Mouse (Mus musculus) midbrain, postnatal 0 days (tissue): Measurements from ENCODE around the gene Rtn4. TPM values are rescaled to one million over a fixed set of nuclear protein-coding genes. Genes with fewer than 3 reads are reported as not detected.
A peak's percentile ranks its signal among the peaks of the same experiment; 100 is the strongest.

Source experiments
- ATAC-seq: fragments of 200-750 bp; cut with Nextera tagmentation; 2 replicates; pipeline ENCODE4 v1.8.0; 2017; ENCODE audit warnings: moderate number of reproducible peaks, mild to moderate bottlenecking, moderate TSS enrichment, moderate library complexity; ENCODE audit not compliant: low FRiP score
- DNase-seq: peaks from one replicate; pipeline ENCODE4 v3.0.0-alpha.2; 2015; ENCODE audit warnings: low spot score
- H3K27ac ChIP-seq: fragments of 300-500 bp; sonication (generic); 2 replicates; pipeline ENCODE4 v1.5.1; 2014; ENCODE audit warnings: low read depth, mild to moderate bottlenecking, low read length, mixed read lengths
- H3K27me3 ChIP-seq: fragments of 300-500 bp; sonication (generic); 2 replicates; pipeline ENCODE4 v1.6.1; 2014; ENCODE audit warnings: low read length, control low read depth, mixed read lengths; ENCODE audit not compliant: insufficient read depth
- H3K36me3 ChIP-seq: fragments of 300-500 bp; sonication (generic); 2 replicates; pipeline ENCODE4 v1.6.1; 2014; ENCODE audit warnings: low read length, control low read depth, mixed read lengths; ENCODE audit not compliant: insufficient read depth
- H3K4me1 ChIP-seq: fragments of 300-500 bp; sonication (generic); 2 replicates; pipeline ENCODE4 v1.6.1; 2014; ENCODE audit warnings: mild to moderate bottlenecking, control low read depth, antibody characterized with exemption, low read length, mixed read lengths; ENCODE audit not compliant: insufficient read depth
- H3K4me2 ChIP-seq: fragments of 300-500 bp; sonication (generic); 2 replicates; pipeline ENCODE4 v1.6.1; 2014; ENCODE audit warnings: low read depth, mild to moderate bottlenecking, low read length, mixed read lengths; ENCODE audit not compliant: poor library complexity, severe bottlenecking
- H3K4me3 ChIP-seq: fragments of 300-500 bp; sonication (generic); 2 replicates; pipeline ENCODE4 v1.5.1; 2014; ENCODE audit warnings: low read depth, mild to moderate bottlenecking, low read length, moderate library complexity
- H3K9ac ChIP-seq: fragments of 300-500 bp; sonication (generic); replicated peaks from 2 replicates; pipeline ENCODE4 v1.6.1; 2014; ENCODE audit warnings: mild to moderate bottlenecking, low read length, moderate library complexity, mixed read lengths; ENCODE audit not compliant: poor library complexity, severe bottlenecking
- H3K9me3 ChIP-seq: fragments of 300-500 bp; sonication (generic); 2 replicates; pipeline ENCODE4 v1.6.1; 2016; ENCODE audit warnings: low read length, control low read depth
- CTCF ChIP-seq: IDR thresholded peaks from 2 replicates; pipeline ENCODE4 v1.5.1; 2016; ENCODE audit warnings: antibody characterized with exemption, mild to moderate bottlenecking
- WGBS: fragments of 180-500 bp; shearing (Covaris S2); extraction: QIAGEN DNeasy Blood & Tissue Kit; methylation state at CpG from one replicate; pipeline ENCODE4 v1.1.7; 2014; 5-methylcytosine and 5-hydroxymethylcytosine counted together
- polyA plus RNA-seq: library from polyadenylated mRNA; unstranded; fragments of >200 nt; fragmentation: Nextera tagmentation; extraction: Ambion mirVana; gene quantifications from 2 replicates; pipeline ENCODE4 v1.2.1, GENCODE M21; 2015
- total RNA-seq: library from RNA; depleted of rRNA; stranded (reverse); fragments of >200 nt; gene quantifications from 2 replicates; pipeline ENCODE4 v1.2.3, GENCODE M21; 2014

Gene Rtn4
- total and polyA plus RNA-seq, 2 experiments from 2014 or later: 153 to 322 TPM

GRCm38 (mm10) chr11:29667634-29668033 lies 25.1 kb upstream of the Rtn4 start:
- no peak for TF ChIP-seq CTCF
- no peak for ATAC-seq

GRCm38 (mm10) chr11:29669706-29670105 lies 23.0 kb upstream of the Rtn4 start:
- no peak overlapping the region for H3K9ac ChIP-seq
- TF ChIP-seq CTCF: no peak
- ATAC-seq (no peak), DNase-seq (no peak)
- no peak overlapping the region for H3K4me2 ChIP-seq
- H3K4me3 ChIP-seq: no peak overlapping the region
- H3K27me3 ChIP-seq: no peaks in the 10 kb centered on the region
- H3K36me3 ChIP-seq: no peaks in the 10 kb centered on the region
- WGBS: 82% methylated on average over 4 of the region's 4 CpGs
- H3K4me1 ChIP-seq: no peaks in the 10 kb centered on the region
- no peak overlapping the region for H3K27ac ChIP-seq
- H3K9me3 ChIP-seq: no peaks in the 10 kb centered on the region

More at GRCm38 (mm10) chr11:29667634-29668033, 25.1 kb upstream of the Rtn4 start:
- Histone ChIP-seq H3K4me1 (no peaks in the 10 kb centered on the region), H3K27ac (no peak overlapping the region), H3K9me3 (no peaks in the 10 kb centered on the region), H3K27me3 (no peaks in the 10 kb centered on the region), H3K4me3 (no peak overlapping the region), H3K4me2 (no peak overlapping the region), H3K9ac (no peak overlapping the region), H3K36me3 (no peaks in the 10 kb centered on the region)
- 93% methylated on average over 3 of the region's 3 CpGs for WGBS
- no peak for DNase-seq

GRCm38 (mm10) chr11:29673359-29673758 lies 19.4 kb upstream of the Rtn4 start:
- DNase-seq (no peak), ATAC-seq (no peak)
- Histone ChIP-seq H3K36me3 (no peaks in the 10 kb centered on the region), H3K27ac (no peak overlapping the region), H3K4me2 (no peak overlapping the region), H3K9ac (no peak overlapping the region), H3K4me3 (no peak overlapping the region), H3K4me1 (no peaks in the 10 kb centered on the region), H3K9me3 (no peaks in the 10 kb centered on the region), H3K27me3 (no peaks in the 10 kb centered on the region)
- WGBS: 97% methylated on average over 2 of the region's 2 CpGs
- no peak for TF ChIP-seq CTCF

GRCm38 (mm10) chr11:29676718-29677117 lies 16.0 kb upstream of the Rtn4 start:
- Histone ChIP-seq H3K9me3 (no peaks in the 10 kb centered on the region), H3K27me3 (no peaks in the 10 kb centered on the region), H3K27ac (no peak overlapping the region), H3K4me2 (no peak overlapping the region), H3K9ac (no peak overlapping the region), H3K4me3 (no peak overlapping the region), H3K4me1 (no peaks in the 10 kb centered on the region), H3K36me3 (no peaks in the 10 kb centered on the region)
- 100% methylated on average over 3 of the region's 4 CpGs for WGBS
- ATAC-seq (no peak), DNase-seq (no peak)
- TF ChIP-seq CTCF: peak; percentile 35

- Histone ChIP-seq H3K4me2 (no peak overlapping the region), H3K36me3 (no peaks in the 10 kb centered on the region), H3K4me3 (no peak overlapping the region), H3K4me1 (no peaks in the 10 kb centered on the region), H3K9me3 (no peaks in the 10 kb centered on the region), H3K9ac (no peak overlapping the region), H3K27ac (no peak overlapping the region), H3K27me3 (no peaks in the 10 kb centered on the region)
- no peak for ATAC-seq
- WGBS: 80% methylated on average over 3 of the region's 3 CpGs
- DNase-seq: no peak
- no peak for TF ChIP-seq CTCF
These were observed 12.8 kb upstream of the Rtn4 start for GRCm38 (mm10) chr11:29679942-29680341.

- H3K27ac ChIP-seq: no peak overlapping the region
- no peaks in the 10 kb centered on the region for H3K36me3 ChIP-seq
- 81% methylated on average over 3 of the region's 3 CpGs for WGBS
- H3K4me2 ChIP-seq: no peak overlapping the region
- no peaks in the 10 kb centered on the region for H3K27me3 ChIP-seq
- no peak for ATAC-seq
- TF ChIP-seq CTCF: no peak
- H3K4me3 ChIP-seq: no peak overlapping the region
- H3K9me3 ChIP-seq: no peaks in the 10 kb centered on the region
- H3K4me1 ChIP-seq: no peaks in the 10 kb centered on the region
- DNase-seq: no peak
- H3K9ac ChIP-seq: no peak overlapping the region
These were observed 12.0 kb upstream of the Rtn4 start for GRCm38 (mm10) chr11:29680771-29681170.

GRCm38 (mm10) chr11:29684272-29684671 lies 8.5 kb upstream of the Rtn4 start:
- DNase-seq (no peak), ATAC-seq (no peak)
- no peak overlapping the region for H3K4me3 ChIP-seq
- no peak for TF ChIP-seq CTCF
- 80% methylated on average over 2 of the region's 2 CpGs for WGBS
- H3K9ac ChIP-seq: no peak overlapping the region
- no peaks in the 10 kb centered on the region for H3K4me1 ChIP-seq
- H3K27ac ChIP-seq: no peak overlapping the region
- no peak overlapping the region for H3K4me2 ChIP-seq
- no peaks in the 10 kb centered on the region for H3K36me3 ChIP-seq
- no peaks in the 10 kb centered on the region for H3K27me3 ChIP-seq
- H3K9me3 ChIP-seq: no peaks in the 10 kb centered on the region
